Mouse (Mus musculus): ENCODE measurements around the gene Sept8. TPM values are rescaled to one million over a fixed set of nuclear protein-coding genes. Genes with fewer than 3 reads are reported as not detected.
A peak's percentile ranks its signal among the peaks of the same experiment; 100 is the strongest.

The Sept8 gene
- polyA plus RNA-seq, 1 experiment from 2014 or later: 25.6 TPM

DNA sequence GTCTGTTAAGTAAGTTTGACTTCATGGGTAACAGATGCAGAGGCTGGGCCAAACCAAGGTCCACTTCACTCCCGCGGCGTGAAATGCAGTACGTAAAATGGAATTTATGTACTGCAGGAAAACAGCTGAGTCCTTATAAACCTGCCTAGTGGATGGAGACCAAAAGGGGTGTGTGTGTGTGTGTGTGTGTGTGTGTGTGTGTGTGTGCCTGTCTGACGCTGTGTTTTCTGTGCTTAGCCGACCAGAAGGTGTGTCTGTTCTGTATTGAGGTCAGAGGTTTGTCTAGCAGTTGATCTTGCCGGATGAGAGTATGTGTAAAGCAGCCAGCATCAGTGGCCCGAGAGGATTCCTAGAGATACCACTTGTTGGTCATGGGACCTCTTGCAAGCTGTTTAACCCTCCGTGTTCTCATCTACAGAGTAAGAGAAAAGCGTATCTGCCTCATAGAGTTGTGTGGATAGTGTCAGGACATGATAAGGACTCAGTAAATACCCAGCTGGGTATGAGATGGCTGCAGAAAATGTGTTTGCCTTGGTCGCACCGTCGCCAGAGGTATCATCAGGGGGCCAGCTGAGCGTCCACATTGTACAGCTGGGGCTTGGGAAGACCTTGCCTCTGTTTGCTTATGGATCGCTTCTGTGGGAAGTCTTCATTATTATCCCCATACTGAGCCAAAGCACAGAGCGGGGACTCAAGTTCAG is 2.2 kb downstream of the Sept8 start:
- Histone ChIP-seq H3K9me3 (replicated peaks) (no peaks in the 10 kb centered on the region), H3K9ac (peak overlapping the region; percentile 82; the same call in 1 of the 2 replicates), H3K27ac (peak overlapping the region; percentile 85; the same call in 1 of the 2 replicates), H3K27me3 (peaks cover 6% of the 10 kb centered on the region), H3K36me3 (no peaks in the 10 kb centered on the region), H3K4me3 (replicated peaks) (peak overlapping the region; percentile 86), H3K4me2 (peak overlapping the region; percentile 83), H3K4me1 (peaks cover 61% of the 10 kb centered on the region)
- 45% methylated on average over 16 of the region's 16 CpGs for WGBS
- ATAC-seq (replicated peaks; ENCODE audit: low FRiP score): no peak

- H3K9ac ChIP-seq: no peak overlapping the region
- H3K27me3 ChIP-seq: peaks cover 6% of the 10 kb centered on the region
- no peaks in the 10 kb centered on the region for H3K36me3 ChIP-seq
- no peak overlapping the region; the same call in 1 of the 2 replicates for H3K4me2 ChIP-seq
- no peaks in the 10 kb centered on the region for H3K9me3 ChIP-seq (replicated peaks)
- H3K4me3 ChIP-seq (replicated peaks): no peak overlapping the region; the same call in 1 of the 2 replicates
- WGBS: 85% methylated on average over 7 of the region's 7 CpGs
- peaks cover 61% of the 10 kb centered on the region for H3K4me1 ChIP-seq
- ATAC-seq (replicated peaks; ENCODE audit: low FRiP score): no peak
- H3K27ac ChIP-seq: 0 out of 2 replicates have a peak overlapping the region, but pooled peaks have one; percentile 85
Observed at GRCm38 (mm10) chr11:53521821-53522131, 2.7 kb downstream of the Sept8 start.

- Histone ChIP-seq H3K4me1 (peaks cover 61% of the 10 kb centered on the region), H3K36me3 (no peaks in the 10 kb centered on the region), H3K4me3 (replicated peaks) (no peak overlapping the region), H3K4me2 (no peak overlapping the region), H3K27me3 (peaks cover 6% of the 10 kb centered on the region), H3K9ac (no peak overlapping the region), H3K27ac (no peak overlapping the region), H3K9me3 (replicated peaks) (no peaks in the 10 kb centered on the region)
- WGBS: 94% methylated on average over 3 of the region's 3 CpGs
- no peak for ATAC-seq (replicated peaks; ENCODE audit: low FRiP score)
Observed at GRCm38 (mm10) chr11:53522362-53522761, 3.3 kb downstream of the Sept8 start.

GRCm38 (mm10) chr11:53522930-53523329 is 3.9 kb downstream of the Sept8 start:
- Histone ChIP-seq H3K4me3 (replicated peaks) (no peak overlapping the region), H3K9ac (0 out of 2 replicates have a peak overlapping the region, but pooled peaks have one; percentile 0), H3K4me1 (peaks cover 61% of the 10 kb centered on the region), H3K27me3 (peaks cover 6% of the 10 kb centered on the region), H3K36me3 (no peaks in the 10 kb centered on the region), H3K9me3 (replicated peaks) (no peaks in the 10 kb centered on the region), H3K27ac (no peak overlapping the region), H3K4me2 (no peak overlapping the region)
- no peak for ATAC-seq (replicated peaks; ENCODE audit: low FRiP score)
- WGBS: 38% methylated on average over 9 of the region's 9 CpGs

DNA sequence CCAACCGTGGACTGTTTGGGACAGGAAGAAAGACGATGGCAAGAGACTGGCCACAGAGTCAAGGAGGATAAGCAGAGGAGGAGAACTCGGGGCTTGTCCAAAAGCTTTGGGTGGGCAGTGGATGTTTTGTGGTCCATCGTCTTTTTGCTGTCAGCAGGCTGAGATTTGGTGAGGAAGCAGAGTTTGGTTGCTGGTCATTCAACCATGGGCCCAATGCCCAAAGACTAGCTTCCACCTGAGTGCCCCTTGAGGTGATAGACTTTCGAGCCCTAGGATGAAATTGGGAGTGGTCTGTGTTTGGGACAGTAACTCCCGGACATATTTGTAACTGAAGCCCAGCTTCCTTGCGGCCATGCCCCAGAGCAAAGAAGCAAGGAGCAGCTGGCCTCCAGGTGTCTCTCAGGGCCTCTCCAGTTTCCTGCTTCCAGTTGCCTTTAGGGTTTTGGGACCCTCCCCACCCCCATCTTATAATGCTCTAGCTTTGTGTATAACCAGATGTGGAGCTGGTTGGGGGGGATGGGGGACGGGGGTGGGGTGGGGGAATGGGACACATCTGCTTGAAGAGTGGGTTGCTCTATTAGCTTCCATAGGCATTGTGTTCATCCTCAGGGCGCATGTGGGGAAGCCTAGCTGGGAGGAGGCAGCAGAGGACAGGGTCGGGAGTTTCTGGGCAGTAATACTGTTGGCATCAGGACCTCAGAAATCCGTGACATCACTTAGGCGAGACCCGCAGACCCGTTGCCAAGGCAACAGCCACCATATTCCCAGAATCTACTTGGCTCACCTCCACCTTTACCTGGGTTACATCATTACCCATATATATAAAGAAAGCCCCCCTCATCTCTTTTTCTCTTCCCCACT is 4.7 kb downstream of the Sept8 start:
- Histone ChIP-seq H3K4me3 (replicated peaks) (no peak overlapping the region), H3K4me1 (peaks cover 66% of the 10 kb centered on the region), H3K9me3 (replicated peaks) (no peaks in the 10 kb centered on the region), H3K9ac (no peak overlapping the region), H3K27ac (no peak overlapping the region), H3K4me2 (no peak overlapping the region), H3K36me3 (no peaks in the 10 kb centered on the region), H3K27me3 (peaks cover 2% of the 10 kb centered on the region)
- 70% methylated on average over 14 of the region's 14 CpGs for WGBS
- no peak for ATAC-seq (replicated peaks; ENCODE audit: low FRiP score)

DNA sequence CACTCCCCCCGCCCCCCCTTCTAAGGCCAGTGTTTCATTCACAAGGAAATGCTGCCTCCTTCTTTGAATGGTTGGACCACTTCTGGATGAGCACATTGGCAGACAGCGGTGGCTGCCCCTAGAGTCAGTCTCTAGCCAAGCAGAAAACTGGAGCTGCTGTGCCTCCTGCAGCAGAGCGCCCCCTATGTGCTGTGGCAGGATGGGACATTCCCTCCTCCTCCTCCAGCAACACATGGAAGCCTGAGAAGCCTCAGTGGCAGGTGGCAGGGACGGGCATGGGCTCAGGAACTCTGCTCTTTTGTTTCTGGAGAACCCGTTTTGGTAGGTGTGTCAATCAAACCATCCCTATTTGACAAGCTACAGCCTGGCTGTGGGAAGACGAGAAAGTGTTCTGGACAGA is 5.8 kb downstream of the Sept8 start:
- no peaks in the 10 kb centered on the region for H3K27me3 ChIP-seq
- H3K9ac ChIP-seq: no peak overlapping the region
- ATAC-seq (replicated peaks; ENCODE audit: low FRiP score): no peak
- no peaks in the 10 kb centered on the region for H3K9me3 ChIP-seq (replicated peaks)
- H3K4me1 ChIP-seq: peaks cover 69% of the 10 kb centered on the region
- no peaks in the 10 kb centered on the region for H3K36me3 ChIP-seq
- H3K4me3 ChIP-seq (replicated peaks): no peak overlapping the region
- H3K27ac ChIP-seq: no peak overlapping the region
- H3K4me2 ChIP-seq: no peak overlapping the region
- 76% methylated on average over 6 of the region's 6 CpGs for WGBS

DNA sequence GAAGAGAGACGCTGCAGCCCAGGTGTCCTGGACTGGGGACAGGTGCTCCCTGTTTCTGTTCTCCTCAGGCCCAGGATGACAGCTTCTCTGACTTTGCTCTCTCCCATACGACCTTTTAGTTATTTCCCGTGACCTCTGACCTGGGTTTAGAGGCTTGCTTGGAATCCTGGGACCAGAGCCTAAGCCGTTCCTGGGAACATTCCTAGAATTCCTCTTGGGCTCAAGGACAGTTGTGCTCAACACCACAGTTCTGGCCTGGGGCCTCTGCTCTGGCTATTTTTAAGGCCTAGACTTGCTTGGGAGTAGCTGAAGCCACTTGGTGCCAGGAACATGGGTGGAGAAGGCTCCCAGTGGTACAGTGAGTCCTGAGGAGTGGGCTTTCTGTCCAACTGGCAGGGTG is 6.4 kb downstream of the Sept8 start:
- ATAC-seq (replicated peaks; ENCODE audit: low FRiP score): no peak
- no peak overlapping the region for H3K9ac ChIP-seq
- WGBS: 56% methylated on average over 4 of the region's 4 CpGs
- H3K4me3 ChIP-seq (replicated peaks): no peak overlapping the region
- no peak overlapping the region for H3K4me2 ChIP-seq
- no peaks in the 10 kb centered on the region for H3K36me3 ChIP-seq
- H3K9me3 ChIP-seq (replicated peaks): no peaks in the 10 kb centered on the region
- no peaks in the 10 kb centered on the region for H3K27me3 ChIP-seq
- H3K4me1 ChIP-seq: peaks cover 66% of the 10 kb centered on the region
- no peak overlapping the region for H3K27ac ChIP-seq

- Histone ChIP-seq H3K27me3 (no peaks in the 10 kb centered on the region), H3K36me3 (peaks cover 12% of the 10 kb centered on the region), H3K9ac (no peak overlapping the region), H3K4me1 (peaks cover 39% of the 10 kb centered on the region), H3K4me2 (no peak overlapping the region), H3K4me3 (replicated peaks) (no peak overlapping the region), H3K27ac (no peak overlapping the region), H3K9me3 (replicated peaks) (no peaks in the 10 kb centered on the region)
- WGBS: 52% methylated on average over 9 of the region's 9 CpGs
- no peak for ATAC-seq (replicated peaks; ENCODE audit: low FRiP score)
Observed at GRCm38 (mm10) chr11:53528397-53529252, 9.6 kb downstream of the Sept8 start.

GRCm38 (mm10) chr11:53529253-53529557 is 10.1 kb downstream of the Sept8 start:
- Histone ChIP-seq H3K36me3 (peaks cover 18% of the 10 kb centered on the region), H3K4me3 (replicated peaks) (no peak overlapping the region), H3K27me3 (no peaks in the 10 kb centered on the region), H3K9me3 (replicated peaks) (no peaks in the 10 kb centered on the region), H3K27ac (no peak overlapping the region), H3K4me2 (no peak overlapping the region), H3K4me1 (peaks cover 34% of the 10 kb centered on the region), H3K9ac (no peak overlapping the region)
- 59% methylated on average over 6 of the region's 6 CpGs for WGBS
- no peak for ATAC-seq (replicated peaks; ENCODE audit: low FRiP score)

GRCm38 (mm10) chr11:53530001-53530400 is 10.9 kb downstream of the Sept8 start:
- Histone ChIP-seq H3K4me2 (no peak overlapping the region), H3K27ac (no peak overlapping the region), H3K4me3 (replicated peaks) (no peak overlapping the region), H3K36me3 (peaks cover 26% of the 10 kb centered on the region), H3K27me3 (no peaks in the 10 kb centered on the region), H3K9ac (no peak overlapping the region), H3K4me1 (peaks cover 28% of the 10 kb centered on the region), H3K9me3 (replicated peaks) (no peaks in the 10 kb centered on the region)
- no peak for ATAC-seq (replicated peaks; ENCODE audit: low FRiP score)
- WGBS: 79% methylated on average over 9 of the region's 9 CpGs

- no peak for ATAC-seq (replicated peaks; ENCODE audit: low FRiP score)
- H3K4me2 ChIP-seq: no peak overlapping the region
- no peak overlapping the region for H3K9ac ChIP-seq
- 97% methylated on average over 10 of the region's 10 CpGs for WGBS
- peaks cover 43% of the 10 kb centered on the region for H3K36me3 ChIP-seq
- H3K9me3 ChIP-seq (replicated peaks): no peaks in the 10 kb centered on the region
- H3K27ac ChIP-seq: no peak overlapping the region
- peaks cover 16% of the 10 kb centered on the region for H3K4me1 ChIP-seq
- no peaks in the 10 kb centered on the region for H3K27me3 ChIP-seq
- no peak overlapping the region for H3K4me3 ChIP-seq (replicated peaks)
Observed at GRCm38 (mm10) chr11:53531578-53532230, 12.6 kb downstream of the Sept8 start.
